Mouse (Mus musculus) stomach, postnatal 0 days (tissue): ENCODE results near the gene Il9.

Experiments used
- CTCF ChIP-seq: IDR thresholded peaks from 2 replicates; pipeline ENCODE4 v1.5.1; 2016; ENCODE audit warnings: antibody characterized with exemption, low read depth, mild to moderate bottlenecking, moderate library complexity
- EP300 ChIP-seq: optimal IDR thresholded peaks from 2 replicates; pipeline ENCODE3; 2016; ENCODE audit warnings: antibody characterized with exemption

GRCm38 (mm10) chr13:56529685-56530084, 47.6 kb upstream of the Il9 start:
- TF ChIP-seq CTCF (no peak), EP300 (no peak)
